Mouse (Mus musculus) limb, embryonic 13.5 days (tissue): Measurements from ENCODE around the gene Rims1. TPM values are rescaled to one million over a fixed set of nuclear protein-coding genes. Genes with fewer than 3 reads are reported as not detected.

Experiments
- ATAC-seq: fragments of 200-750 bp; cut with Nextera tagmentation; 2 replicates; pipeline ENCODE4 v1.8.0; 2017; ENCODE audit warnings: low read depth, moderate number of reproducible peaks, moderate TSS enrichment; ENCODE audit not compliant: low FRiP score
- H3K27ac ChIP-seq: fragments of 300-500 bp; sonication (generic); 2 replicates; pipeline ENCODE4 v1.5.1; 2015; ENCODE audit warnings: inconsistent platforms, mild to moderate bottlenecking, moderate library complexity
- H3K27me3 ChIP-seq: fragments of 300-500 bp; sonication (generic); 2 replicates; pipeline ENCODE4 v1.6.1; 2015; ENCODE audit warnings: mild to moderate bottlenecking, inconsistent platforms
- H3K36me3 ChIP-seq: fragments of 300-500 bp; sonication (generic); 2 replicates; pipeline ENCODE4 v1.6.1; 2015; ENCODE audit warnings: inconsistent platforms, mild to moderate bottlenecking, moderate library complexity
- H3K4me1 ChIP-seq: fragments of 300-500 bp; sonication (generic); 2 replicates; pipeline ENCODE4 v1.6.1; 2015; ENCODE audit warnings: inconsistent platforms
- H3K4me2 ChIP-seq: fragments of 300-500 bp; sonication (generic); replicated peaks from 2 replicates; pipeline ENCODE4 v1.6.1; 2015; ENCODE audit warnings: inconsistent platforms, mild to moderate bottlenecking, moderate library complexity
- H3K4me3 ChIP-seq: fragments of 300-500 bp; sonication (generic); 2 replicates; pipeline ENCODE4 v1.5.1; 2015; ENCODE audit warnings: moderate library complexity, mild to moderate bottlenecking, inconsistent platforms
- H3K9ac ChIP-seq: fragments of 300-500 bp; sonication (generic); 2 replicates; pipeline ENCODE4 v1.6.1; 2015; ENCODE audit warnings: mild to moderate bottlenecking, inconsistent platforms
- H3K9me3 ChIP-seq: fragments of 300-500 bp; sonication (generic); 2 replicates; pipeline ENCODE4 v1.6.1; 2016; ENCODE audit warnings: inconsistent platforms
- WGBS: fragments of 180-500 bp; shearing (Covaris S2); methylation state at CpG from one replicate; pipeline ENCODE4 v1.1.7; 2015; 5-methylcytosine and 5-hydroxymethylcytosine counted together
- polyA plus RNA-seq: library from polyadenylated mRNA; unstranded; fragments of >200 nt; fragmentation: Nextera tagmentation; extraction: Ambion mirVana; gene quantifications from 2 replicates; pipeline ENCODE4 v1.2.1, GENCODE M21; 2015

Rims1 gene
- polyA plus RNA-seq, 1 experiment from 2014 or later: 1.2 TPM

DNA sequence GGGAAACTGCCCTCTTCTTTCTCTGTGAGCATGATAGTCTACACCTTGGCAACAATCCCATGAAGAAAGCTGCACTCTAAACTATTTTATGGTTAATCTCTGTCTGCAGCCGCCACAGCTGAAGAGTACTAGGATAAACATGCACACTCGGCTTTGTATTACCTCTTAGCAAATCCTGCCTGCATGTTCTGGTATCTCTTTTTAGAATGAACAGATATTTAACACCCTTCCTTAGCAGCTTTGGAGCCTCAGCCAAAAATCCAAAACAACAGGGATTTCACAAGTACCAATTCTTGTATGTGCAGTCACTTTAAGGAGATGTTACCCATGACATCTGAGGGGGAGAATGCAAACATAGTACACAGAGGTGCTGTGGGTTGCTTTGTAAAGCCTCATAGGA, 545.5 kb downstream of the Rims1 start:
- no peak for ATAC-seq
- 85% methylated on average over 2 of the region's 2 CpGs for WGBS
- Histone ChIP-seq H3K27ac (no peak overlapping the region), H3K36me3 (no peaks in the 10 kb centered on the region), H3K9me3 (no peaks in the 10 kb centered on the region), H3K9ac (no peak overlapping the region), H3K4me2 (no peak overlapping the region), H3K4me1 (no peaks in the 10 kb centered on the region), H3K27me3 (no peaks in the 10 kb centered on the region), H3K4me3 (no peak overlapping the region)

- no peak overlapping the region for H3K4me3 ChIP-seq
- no peaks in the 10 kb centered on the region for H3K9me3 ChIP-seq
- H3K9ac ChIP-seq: no peak overlapping the region
- WGBS: 73% methylated on average over 4 of the region's 4 CpGs
- no peaks in the 10 kb centered on the region for H3K36me3 ChIP-seq
- H3K4me1 ChIP-seq: peaks cover under 1% of the 10 kb centered on the region; the same call in 1 of the 2 replicates
- ATAC-seq: no peak
- H3K4me2 ChIP-seq: no peak overlapping the region
- H3K27me3 ChIP-seq: no peaks in the 10 kb centered on the region
- no peak overlapping the region for H3K27ac ChIP-seq
Measured at GRCm38 (mm10) chr1:22258356-22258755, 547.4 kb downstream of the Rims1 start.

DNA sequence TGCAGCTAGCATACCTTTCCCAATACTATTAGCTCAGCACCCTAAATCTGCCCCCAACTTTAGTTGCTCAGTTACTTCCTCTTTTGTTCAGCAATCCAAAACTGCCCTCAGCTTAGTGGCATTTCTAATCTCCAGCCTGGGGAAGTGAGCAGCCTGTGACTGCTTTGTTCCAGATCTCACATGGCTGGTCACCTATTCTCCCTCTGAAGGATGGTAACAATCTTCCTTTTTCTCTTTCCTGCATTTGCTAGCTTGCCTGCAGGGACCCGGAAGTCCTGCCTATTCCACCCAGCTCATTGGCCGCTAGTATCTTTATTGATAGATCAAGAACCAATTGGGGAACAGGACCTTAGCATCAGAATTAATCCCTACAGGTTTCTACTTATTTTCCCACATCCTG, 551.5 kb downstream of the Rims1 start:
- Histone ChIP-seq H3K36me3 (no peaks in the 10 kb centered on the region), H3K4me1 (peaks cover 7% of the 10 kb centered on the region), H3K9ac (no peak overlapping the region), H3K4me3 (no peak overlapping the region), H3K27me3 (peaks cover 6% of the 10 kb centered on the region; the same call in 1 of the 2 replicates), H3K4me2 (no peak overlapping the region), H3K9me3 (no peaks in the 10 kb centered on the region), H3K27ac (no peak overlapping the region)
- WGBS: 92% methylated on average over 2 of the region's 2 CpGs
- no peak for ATAC-seq

- Histone ChIP-seq H3K27me3 (peaks cover 6% of the 10 kb centered on the region; the same call in 1 of the 2 replicates), H3K27ac (no peak overlapping the region), H3K4me2 (no peak overlapping the region), H3K9ac (no peak overlapping the region), H3K4me3 (no peak overlapping the region), H3K9me3 (no peaks in the 10 kb centered on the region), H3K4me1 (peaks cover 8% of the 10 kb centered on the region), H3K36me3 (no peaks in the 10 kb centered on the region)
- ATAC-seq: no peak
Measured at GRCm38 (mm10) chr1:22252873-22253272, 552.9 kb downstream of the Rims1 start.

DNA sequence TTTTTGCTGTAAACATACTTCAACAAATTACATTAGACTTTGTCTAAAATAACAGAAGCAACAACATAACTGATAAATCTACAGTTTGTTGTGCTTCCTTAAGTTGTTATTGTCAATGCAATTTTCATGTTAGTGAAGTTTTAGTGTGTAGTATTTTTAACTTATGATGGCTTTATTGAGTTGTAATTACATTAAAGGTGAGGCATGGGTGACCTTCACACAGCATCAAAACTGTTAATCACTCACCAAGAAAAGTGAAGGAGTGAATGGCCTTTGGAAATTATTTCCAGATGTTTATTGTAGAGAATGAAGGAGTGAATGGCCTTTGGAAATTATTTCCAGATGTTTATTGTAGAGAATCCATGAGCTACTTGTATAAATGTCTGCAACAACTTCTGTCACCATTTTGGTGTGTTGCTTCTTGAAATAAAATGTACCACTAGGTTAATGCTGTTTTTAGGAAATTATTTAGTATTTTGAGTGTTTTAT, 556.9 kb downstream of the Rims1 start:
- H3K9me3 ChIP-seq: no peaks in the 10 kb centered on the region
- peaks cover 8% of the 10 kb centered on the region for H3K4me1 ChIP-seq
- no peak overlapping the region for H3K9ac ChIP-seq
- H3K36me3 ChIP-seq: no peaks in the 10 kb centered on the region
- no peak for ATAC-seq
- no peak overlapping the region for H3K4me3 ChIP-seq
- H3K4me2 ChIP-seq: no peak overlapping the region
- H3K27me3 ChIP-seq: peaks cover 6% of the 10 kb centered on the region; the same call in 1 of the 2 replicates
- no peak overlapping the region for H3K27ac ChIP-seq

DNA sequence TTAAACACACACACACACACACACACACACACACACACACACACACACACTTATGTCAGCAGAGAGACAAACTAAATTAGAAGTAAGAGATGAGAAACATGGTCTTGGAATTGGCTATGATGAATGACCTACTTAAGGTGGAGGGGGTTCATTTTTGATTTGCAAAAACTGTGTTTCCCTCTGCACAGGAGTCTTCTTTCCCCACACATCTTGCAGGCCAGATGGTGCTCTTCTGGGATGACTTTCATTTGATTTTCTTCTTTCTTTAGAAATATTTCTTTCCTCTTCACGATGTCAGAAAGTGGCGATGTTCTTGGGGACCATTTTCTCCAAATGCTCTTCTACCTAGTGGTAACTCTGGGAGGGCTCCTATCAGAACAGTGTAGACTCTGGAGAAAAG, 560.0 kb downstream of the Rims1 start:
- 89% methylated on average over 2 of the region's 2 CpGs for WGBS

More for the DNA sequence above, 560.0 kb downstream of the Rims1 start:
- H3K4me2 ChIP-seq: no peak overlapping the region
- ATAC-seq: no peak
- H3K9me3 ChIP-seq: no peaks in the 10 kb centered on the region
- no peaks in the 10 kb centered on the region for H3K36me3 ChIP-seq
- H3K9ac ChIP-seq: no peak overlapping the region
- no peak overlapping the region for H3K4me3 ChIP-seq
- no peaks in the 10 kb centered on the region for H3K27me3 ChIP-seq
- peaks cover 3% of the 10 kb centered on the region; the same call in 1 of the 2 replicates for H3K4me1 ChIP-seq
- H3K27ac ChIP-seq: no peak overlapping the region
